16 mouse cellular contexts compared by ENCODE assay signal in the genomic region with DNA sequence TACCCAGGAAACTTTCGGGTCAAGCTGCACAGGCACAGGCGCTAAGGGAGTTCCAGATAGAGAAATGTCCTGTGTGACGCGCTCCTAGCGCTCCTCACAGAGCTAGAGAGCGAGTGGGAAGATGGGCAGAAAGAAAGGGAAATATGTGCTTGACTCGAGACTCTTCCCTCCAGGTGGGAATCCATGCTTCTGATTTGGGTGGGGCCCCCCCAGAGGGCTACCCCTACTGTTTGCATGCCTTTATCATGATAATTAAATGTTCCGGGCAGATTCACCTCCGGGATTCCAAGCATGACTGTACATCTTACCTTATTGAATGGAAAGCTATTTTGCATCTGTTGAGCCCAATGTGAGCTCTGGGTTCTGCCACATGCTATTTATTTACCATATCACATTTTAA.
"Had no signal": no experiment of that assay in that cellular context is flagged by ENCODE, and none has a peak within 500 bp of the region (broad histone marks: within the 10 kb centered on the region; RNA-seq: fewer than 3 reads in every experiment).

No protein-coding gene starts in this region.

- H3K9ac ChIP-seq: liver, embryonic 15.5 days; liver, postnatal 0 days; lung, embryonic 15.5 days; midbrain, embryonic 12.5 days; stomach, embryonic 15.5 days had no signal

- H3K4me1 ChIP-seq: liver, embryonic 15.5 days; lung, embryonic 15.5 days; stomach, embryonic 15.5 days had no signal

- H3K4me3 ChIP-seq: liver, embryonic 15.5 days; lung, embryonic 15.5 days; midbrain, embryonic 10.5 days; midbrain, embryonic 12.5 days; myocyte; stomach, embryonic 15.5 days had no signal

- H3K9me3 ChIP-seq: liver, embryonic 15.5 days; lung, embryonic 15.5 days; midbrain, embryonic 10.5 days; midbrain, embryonic 12.5 days; stomach, embryonic 15.5 days had no signal

- H3K27me3 ChIP-seq: liver, embryonic 15.5 days; lung, embryonic 15.5 days; midbrain, embryonic 12.5 days; stomach, embryonic 15.5 days had no signal

- H3K36me3 ChIP-seq: liver, embryonic 15.5 days; midbrain, embryonic 10.5 days; midbrain, embryonic 12.5 days had no signal

- H3K27ac ChIP-seq: liver, embryonic 15.5 days; lung, embryonic 15.5 days; midbrain, embryonic 10.5 days; midbrain, embryonic 12.5 days; stomach, embryonic 15.5 days; stomach, postnatal 0 days had no signal

- DNase-seq: liver, postnatal 0 days; lung, adult 2 months; lung, postnatal 10 days; lung, postnatal 4 days; midbrain, embryonic 14.5 days; right cerebral cortex, postnatal 14 days; thymus, adult 2 months; thymus, postnatal 25 days; thymus, postnatal 4 days had no signal
